Mouse (Mus musculus): ENCODE measurements around the gene Sdk1.

DNA sequence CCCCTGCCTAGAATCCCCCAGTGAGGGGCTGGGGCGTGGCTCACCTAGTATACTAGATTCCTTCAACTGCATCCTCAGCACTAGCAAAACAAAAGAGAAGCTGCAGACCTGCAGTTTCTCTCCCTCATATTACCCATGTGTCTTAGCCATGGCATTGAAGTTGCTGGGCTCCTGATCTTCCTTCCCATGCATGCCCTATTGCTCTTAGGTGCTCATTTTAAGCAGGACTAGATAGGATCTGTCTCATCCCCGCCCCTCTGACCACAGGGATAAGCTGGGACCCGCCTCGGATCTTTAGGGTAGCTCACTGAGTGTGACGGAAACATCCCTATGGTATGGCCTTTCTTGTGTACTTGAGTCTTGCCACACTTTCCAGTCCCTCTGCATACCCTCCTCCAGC lies 947.5 kb downstream of the Sdk1 start:
- TF ChIP-seq CTCF (IDR thresholded peaks at IDR 0.05; ENCODE audit: low read depth, low read length) = no peak
- TF ChIP-seq POLR2A (IDR thresholded peaks at IDR 0.05; ENCODE audit: insufficient read depth, low read length) = no peak
